ENCODE assay signal across 8 mouse cellular contexts in genomic region chr1:158653808-158654520, GRCm38 (mm10).
DNase-seq lines count a peak whose midpoint lies in the region; ATAC-seq and TF ChIP-seq lines count a peak whose summit lies in the region.

No protein-coding gene starts in this region.

- no peak overlapping the region for H3K9ac ChIP-seq in hindbrain, embryonic 13.5 days
- H3K9ac ChIP-seq in neural tube, embryonic 11.5 days (ENCODE audit: low read length), result no peak overlapping the region

- peak; percentile 71 for ATAC-seq in hindbrain, embryonic 13.5 days (ENCODE audit: low FRiP score)
- ATAC-seq in neural tube, embryonic 11.5 days (ENCODE audit: insufficient read depth, low FRiP score, low TSS enrichment), result peak; percentile 74

- H3K4me3 ChIP-seq in layer of hippocampus, adult 2 months, result no peak overlapping the region
- no peak overlapping the region for H3K4me3 ChIP-seq in hindbrain, embryonic 13.5 days
- H3K4me3 ChIP-seq in neural tube, embryonic 11.5 days (ENCODE audit: low read depth, low read length), result no peak overlapping the region

- no peak overlapping the region for H3K4me2 ChIP-seq in hindbrain, embryonic 13.5 days
- H3K4me2 ChIP-seq in neural tube, embryonic 11.5 days (ENCODE audit: low read depth), result no peak overlapping the region

- peak; percentile 73 for TF ChIP-seq CTCF in layer of hippocampus, adult 2 months (conservative IDR thresholded peaks at IDR 0.05)

- peak overlapping the region; percentile 32; the same call in 1 of the 2 replicates for H3K27ac ChIP-seq in layer of hippocampus, adult 2 months
- H3K27ac ChIP-seq in hindbrain, embryonic 13.5 days, result no peak overlapping the region
- no peak overlapping the region for H3K27ac ChIP-seq in neural tube, embryonic 11.5 days (ENCODE audit: low read depth, low read length)

- peaks cover 23% of the 10 kb centered on the region for H3K36me3 ChIP-seq in hindbrain, embryonic 13.5 days
- H3K36me3 ChIP-seq in neural tube, embryonic 11.5 days (ENCODE audit: control insufficient read depth, insufficient read depth, low read length), result no peaks in the 10 kb centered on the region

- DNase-seq in layer of hippocampus, adult 2 months (ENCODE audit: low spot score in 2 of 2), result peak; percentile 32 to 54
- no peak for DNase-seq in layer of hippocampus, adult 9-11 months
- peak; percentile 71 for DNase-seq in R1 (ENCODE audit: low read depth, low spot score)
- DNase-seq in embryo, embryonic 10 days (ENCODE audit: low spot score), result peak; percentile 80
- peak; percentile 23 to 28 for DNase-seq in layer of hippocampus, postnatal 25 days (ENCODE audit: extremely low spot score in 1 of 2, low spot score in 1 of 2)
- DNase-seq in neural tube, embryonic 11.5 days (ENCODE audit: low spot score), result peak; percentile 56
- DNase-seq in spleen, postnatal 14 days (ENCODE audit: low spot score in 2 of 2), result no peak

- no peaks in the 10 kb centered on the region for H3K9me3 ChIP-seq in hindbrain, embryonic 13.5 days
- H3K9me3 ChIP-seq in neural tube, embryonic 11.5 days (ENCODE audit: control insufficient read depth, low read length), result no peaks in the 10 kb centered on the region

- H3K27me3 ChIP-seq in hindbrain, embryonic 13.5 days, result no peaks in the 10 kb centered on the region
- H3K27me3 ChIP-seq in neural tube, embryonic 11.5 days (ENCODE audit: control insufficient read depth, insufficient read depth, low read length), result no peaks in the 10 kb centered on the region

- WGBS in hindbrain, embryonic 13.5 days, result 27% methylated on average over 4 of the region's 4 CpGs
- WGBS in neural tube, embryonic 11.5 days, result 26% methylated on average over 4 of the region's 4 CpGs

- H3K4me1 ChIP-seq in hindbrain, embryonic 13.5 days (replicated peaks), result peaks cover 5% of the 10 kb centered on the region; the same call in 1 of the 2 replicates
- H3K4me1 ChIP-seq in neural tube, embryonic 11.5 days (ENCODE audit: control insufficient read depth, insufficient read depth, low read length), result 0 out of 2 replicates have a peak, but pooled peaks cover 4% of the 10 kb centered on the region

Comparison
In these comparisons a context has a peak if more than half of its experiments do, and no peak if none do; other contexts are left out.
1. DNase-seq: peak in layer of hippocampus, adult 2 months (2 of 2), R1 (single experiment), embryo, embryonic 10 days (single experiment), layer of hippocampus, postnatal 25 days (2 of 2) and neural tube, embryonic 11.5 days (single experiment); none in layer of hippocampus, adult 9-11 months (single experiment) and spleen, postnatal 14 days (0 of 2).